Mouse (Mus musculus) lung, postnatal 0 days (tissue): ENCODE measurements around the gene Gm17268. TPM values are rescaled to one million over a fixed set of nuclear protein-coding genes. Genes with fewer than 3 reads are reported as not detected.

Experiments
- ATAC-seq: fragments of 200-750 bp; cut with Nextera tagmentation; 2 replicates; pipeline ENCODE4 v1.8.0; 2017; ENCODE audit warnings: moderate library complexity
- DNase-seq: peaks from one replicate; pipeline ENCODE4 v3.0.0-alpha.2; 2016; ENCODE audit warnings: low spot score
- H3K27ac ChIP-seq: fragments of 300-500 bp; sonication (generic); 2 replicates; pipeline ENCODE4 v1.5.1; 2014; ENCODE audit warnings: antibody characterized with exemption, mild to moderate bottlenecking, low read length, mixed read lengths
- H3K27me3 ChIP-seq: fragments of 300-500 bp; sonication (generic); replicated peaks from 2 replicates; pipeline ENCODE4 v1.6.1; 2014; ENCODE audit warnings: low read length, mixed read lengths; ENCODE audit not compliant: insufficient read depth
- H3K36me3 ChIP-seq: fragments of 300-500 bp; sonication (generic); 2 replicates; pipeline ENCODE4 v1.6.1; 2014; ENCODE audit warnings: low read length, mixed read lengths; ENCODE audit not compliant: insufficient read depth
- H3K4me1 ChIP-seq: fragments of 300-500 bp; sonication (generic); 2 replicates; pipeline ENCODE4 v1.6.1; 2014; ENCODE audit warnings: antibody characterized with exemption, low read depth, low read length, mixed read lengths; ENCODE audit not compliant: insufficient read depth
- H3K4me2 ChIP-seq: fragments of 300-500 bp; sonication (generic); replicated peaks from 2 replicates; pipeline ENCODE4 v1.6.1; 2014; ENCODE audit warnings: low read depth, mild to moderate bottlenecking, low read length, moderate library complexity, mixed read lengths
- H3K4me3 ChIP-seq: fragments of 300-500 bp; sonication (generic); 2 replicates; pipeline ENCODE4 v1.5.1; 2014; ENCODE audit warnings: low read depth, low read length
- H3K9ac ChIP-seq: fragments of 300-500 bp; sonication (generic); replicated peaks from 2 replicates; pipeline ENCODE4 v1.6.1; 2014; ENCODE audit warnings: low read depth, mild to moderate bottlenecking
- H3K9me3 ChIP-seq: fragments of 300-500 bp; sonication (generic); 2 replicates; pipeline ENCODE4 v1.6.1; 2016; ENCODE audit warnings: low read length, mixed read lengths
- CTCF ChIP-seq: IDR thresholded peaks from 2 replicates; pipeline ENCODE4 v1.5.1; 2016; ENCODE audit warnings: antibody characterized with exemption, mild to moderate bottlenecking
- EP300 ChIP-seq: IDR thresholded peaks from 2 replicates; pipeline ENCODE4 v1.6.1; 2016; ENCODE audit warnings: antibody characterized with exemption, mild to moderate bottlenecking, control low read depth
- WGBS: fragments of 180-500 bp; shearing (Covaris S2); extraction: QIAGEN DNeasy Blood & Tissue Kit; methylation state at CpG from one replicate; pipeline ENCODE4 v1.1.7; 2014; 5-methylcytosine and 5-hydroxymethylcytosine counted together
- polyA plus RNA-seq: library from polyadenylated mRNA; unstranded; fragments of >200 nt; fragmentation: Nextera tagmentation; extraction: Ambion mirVana; gene quantifications from 2 replicates; pipeline ENCODE4 v1.2.1, GENCODE M21; 2015

Gene Gm17268
- polyA plus RNA-seq, 1 experiment from 2014 or later, result not detected

DNA sequence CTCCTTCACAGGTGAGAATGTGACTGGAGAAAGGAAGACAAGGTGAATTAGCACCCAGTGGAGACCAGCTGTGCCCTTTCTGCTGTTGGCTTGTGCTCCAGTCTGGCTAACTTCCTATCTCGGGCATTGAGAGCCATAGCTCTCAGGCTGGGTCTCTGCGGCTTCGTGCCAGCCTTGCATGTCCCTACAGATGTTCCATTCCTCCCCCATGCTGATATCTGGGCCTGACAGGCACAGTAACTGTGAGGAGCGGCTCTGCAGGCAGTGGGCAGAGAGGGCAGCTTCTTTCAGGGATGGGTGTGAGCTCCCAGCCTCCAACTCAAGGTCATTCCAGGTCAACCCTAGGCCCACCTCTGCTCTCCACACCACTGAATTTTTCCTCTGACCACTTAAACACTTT lies 38.9 kb downstream of the Gm17268 start:
- Histone ChIP-seq H3K9me3 (no peaks in the 10 kb centered on the region), H3K4me1 (no peaks in the 10 kb centered on the region), H3K4me3 (no peak overlapping the region), H3K9ac (no peak overlapping the region), H3K36me3 (no peaks in the 10 kb centered on the region), H3K27ac (no peak overlapping the region), H3K4me2 (no peak overlapping the region), H3K27me3 (no peaks in the 10 kb centered on the region)
- WGBS, result 76% methylated on average over 4 of the region's 4 CpGs
- TF ChIP-seq EP300 (no peak), CTCF (no peak)
- DNase-seq, result no peak
- no peak for ATAC-seq

DNA sequence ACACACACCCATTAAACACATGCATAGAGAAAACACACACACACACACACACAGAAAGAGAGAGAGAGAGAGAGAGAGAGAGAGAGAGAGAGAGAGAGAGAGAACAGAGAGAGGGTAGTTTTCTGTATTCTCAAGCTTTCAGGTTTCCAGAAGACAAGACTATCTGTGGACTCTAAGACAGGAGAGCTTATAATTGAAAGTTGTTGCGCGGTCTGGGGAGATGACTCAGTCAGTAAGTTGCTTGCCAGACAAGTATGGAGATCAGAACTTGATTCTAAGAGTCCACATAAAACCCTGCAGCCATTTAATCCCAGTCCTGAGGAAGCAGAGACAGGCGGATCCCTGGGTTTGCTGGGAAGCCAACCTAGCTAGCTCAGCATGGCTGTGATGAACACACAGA lies 39.7 kb downstream of the Gm17268 start:
- Histone ChIP-seq H3K4me2 (no peak overlapping the region), H3K9me3 (no peaks in the 10 kb centered on the region), H3K27ac (no peak overlapping the region), H3K27me3 (no peaks in the 10 kb centered on the region), H3K4me3 (no peak overlapping the region), H3K4me1 (no peaks in the 10 kb centered on the region), H3K9ac (no peak overlapping the region), H3K36me3 (no peaks in the 10 kb centered on the region)
- DNase-seq, result no peak
- 82% methylated on average over 3 of the region's 3 CpGs for WGBS
- no peak for TF ChIP-seq EP300
- no peak for TF ChIP-seq CTCF
- no peak for ATAC-seq

DNA sequence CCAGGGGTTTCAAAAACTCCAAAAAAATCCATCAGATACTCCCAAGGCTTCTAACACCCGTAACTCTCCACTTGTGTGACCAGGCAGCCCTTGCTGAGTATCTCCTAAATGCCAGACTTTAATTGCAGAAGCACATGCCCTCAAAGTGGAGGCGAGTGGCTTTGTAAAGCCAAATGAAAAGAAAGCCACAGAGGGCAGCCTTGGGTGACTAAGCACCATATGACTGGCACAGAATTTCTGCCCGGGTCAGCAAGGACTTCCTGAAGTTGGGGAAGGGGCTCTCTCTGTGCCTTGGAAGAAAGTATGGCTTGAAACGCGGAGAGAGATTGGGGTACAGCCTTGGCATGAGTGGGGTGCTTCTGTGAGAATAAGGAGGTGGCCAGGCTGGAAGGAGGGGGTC lies 41.3 kb downstream of the Gm17268 start:
- Histone ChIP-seq H3K4me2 (no peak overlapping the region), H3K36me3 (no peaks in the 10 kb centered on the region), H3K9ac (no peak overlapping the region), H3K27me3 (no peaks in the 10 kb centered on the region), H3K9me3 (no peaks in the 10 kb centered on the region), H3K27ac (no peak overlapping the region), H3K4me1 (no peaks in the 10 kb centered on the region), H3K4me3 (no peak overlapping the region)
- WGBS, result 84% methylated on average over 5 of the region's 5 CpGs
- DNase-seq (no peak), ATAC-seq (no peak)
- TF ChIP-seq EP300 (no peak), CTCF (no peak)

DNA sequence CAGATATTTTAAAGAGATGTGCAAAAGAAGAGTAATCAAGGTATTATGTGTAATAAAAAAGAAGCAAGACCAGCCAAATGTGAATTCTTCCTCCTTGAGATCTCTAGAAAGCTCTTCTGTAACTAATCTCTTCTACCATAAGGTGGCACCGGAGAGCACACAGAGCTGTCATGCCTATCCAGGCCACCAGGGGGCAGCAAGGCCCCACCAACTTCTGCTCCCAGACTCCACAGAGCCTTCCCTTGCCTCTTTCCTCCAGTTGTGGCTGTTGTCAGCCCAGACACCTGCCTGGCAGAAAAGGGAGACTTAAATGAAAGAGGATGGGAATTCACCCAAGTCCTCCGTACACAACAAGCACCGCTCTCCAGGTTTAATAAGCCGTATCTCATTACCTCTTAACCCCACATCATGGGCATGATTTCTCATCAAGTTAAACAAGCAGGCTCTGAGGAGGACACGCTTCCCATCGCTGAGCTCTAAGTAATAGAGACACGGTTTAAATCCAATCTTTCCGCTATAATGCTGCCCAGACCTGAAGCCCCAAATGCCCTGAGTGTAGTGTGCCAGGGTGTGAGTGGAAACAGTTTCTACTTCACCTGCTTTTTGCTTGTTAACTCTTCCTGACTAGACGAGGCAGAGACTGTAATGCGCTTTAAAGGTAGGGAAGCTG lies 42.1 kb downstream of the Gm17268 start:
- H3K9me3 ChIP-seq, result no peaks in the 10 kb centered on the region
- peak; percentile 52 for DNase-seq
- 63% methylated on average over 10 of the region's 10 CpGs for WGBS
- no peak overlapping the region for H3K4me2 ChIP-seq
- H3K36me3 ChIP-seq, result no peaks in the 10 kb centered on the region
- H3K27me3 ChIP-seq, result no peaks in the 10 kb centered on the region
- no peaks in the 10 kb centered on the region for H3K4me1 ChIP-seq
- TF ChIP-seq CTCF, result peak; percentile 100
- no peak for TF ChIP-seq EP300
- H3K4me3 ChIP-seq, result no peak overlapping the region
- no peak for ATAC-seq
- no peak overlapping the region for H3K27ac ChIP-seq
- no peak overlapping the region for H3K9ac ChIP-seq

DNA sequence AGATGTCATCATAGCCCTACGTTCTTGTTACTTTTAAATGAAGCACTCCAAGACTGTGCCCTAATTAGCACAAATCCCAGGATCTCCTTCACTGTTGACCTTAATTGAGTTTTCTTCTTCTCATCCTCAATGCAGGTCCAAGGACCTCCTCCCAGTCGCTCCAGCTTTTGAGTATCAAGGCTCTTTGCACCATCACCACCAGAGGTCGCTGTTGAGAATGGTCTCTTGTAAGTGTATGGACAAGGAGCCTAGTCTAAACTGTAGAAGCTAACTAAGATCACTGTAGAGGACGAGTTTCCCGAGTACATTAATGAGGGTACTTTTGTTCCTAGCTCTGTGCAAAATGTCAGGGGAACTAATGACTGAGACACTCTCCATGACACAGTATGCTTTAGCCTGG lies 55.2 kb downstream of the Gm17268 start:
- Histone ChIP-seq H3K4me3 (no peak overlapping the region), H3K4me1 (no peaks in the 10 kb centered on the region), H3K9me3 (no peaks in the 10 kb centered on the region), H3K27me3 (no peaks in the 10 kb centered on the region), H3K4me2 (no peak overlapping the region), H3K36me3 (no peaks in the 10 kb centered on the region), H3K9ac (no peak overlapping the region), H3K27ac (no peak overlapping the region)
- no peak for ATAC-seq
- peak; percentile 55 for DNase-seq
- TF ChIP-seq CTCF (peak; percentile 73), EP300 (no peak)
- WGBS, result 32% methylated on average over 5 of the region's 5 CpGs

DNA sequence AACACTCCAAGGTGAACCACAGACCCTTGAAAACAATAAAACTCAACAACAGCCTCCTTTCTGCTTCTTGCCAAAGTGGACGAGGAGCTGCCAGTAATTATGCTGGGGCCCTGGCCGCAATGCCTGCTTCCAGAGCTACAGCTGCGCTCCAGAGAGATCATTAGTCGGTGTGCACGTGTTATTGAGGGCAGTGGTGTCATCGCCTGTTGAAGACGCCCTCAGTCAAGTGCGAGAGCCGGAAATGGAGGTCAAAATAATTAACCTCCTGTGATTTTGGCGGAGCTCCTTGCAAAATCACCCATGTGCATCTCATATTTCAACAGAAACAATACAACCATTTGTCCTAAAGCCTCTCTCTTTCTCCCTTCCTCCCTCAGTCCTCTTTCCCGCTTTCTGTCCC lies 56.2 kb downstream of the Gm17268 start:
- Histone ChIP-seq H3K4me1 (no peaks in the 10 kb centered on the region), H3K9me3 (no peaks in the 10 kb centered on the region), H3K27ac (no peak overlapping the region), H3K27me3 (no peaks in the 10 kb centered on the region), H3K4me3 (no peak overlapping the region), H3K36me3 (no peaks in the 10 kb centered on the region), H3K9ac (no peak overlapping the region), H3K4me2 (no peak overlapping the region)
- TF ChIP-seq CTCF (no peak), EP300 (no peak)
- 37% methylated on average over 11 of the region's 11 CpGs for WGBS
- ATAC-seq (no peak), DNase-seq (no peak)

Other genes with a start within 250 kb of the Gm17268 start
- gene 5530401A14Rik, start 177.9 kb downstream of the Gm17268 start, polyA plus RNA-seq, result not detected in 2 replicates
- 0.05 and 0.06 TPM in 2 replicates for gene Asic2, start 70.1 kb downstream of the Gm17268 start, polyA plus RNA-seq
- gene Ccl2, start 3.0 kb downstream of the Gm17268 start, polyA plus RNA-seq, result 3.4 and 12.1 TPM in 2 replicates
- gene Ccl7, start 7.2 kb upstream of the Gm17268 start, polyA plus RNA-seq, result 3.4 and 8.1 TPM in 2 replicates
- gene Ccl11, start 19.3 kb upstream of the Gm17268 start, polyA plus RNA-seq, result 26.6 and 31.3 TPM in 2 replicates
- gene Ccl12, start 63.3 kb upstream of the Gm17268 start, polyA plus RNA-seq, result 12.9 and 23.0 TPM in 2 replicates
- gene Ccl8, start 76.6 kb upstream of the Gm17268 start, polyA plus RNA-seq, result 0.25 TPM in 1 of 2 replicates, not detected in the other